ENCODE assay signal across 22 mouse cellular contexts in genomic region chr1:15996341-15996740, GRCm38 (mm10).
"Had no signal": no experiment of that assay in that cellular context is flagged by ENCODE, and none has a peak within 500 bp of the region (broad histone marks: within the 10 kb centered on the region; RNA-seq: fewer than 3 reads in every experiment).

No protein-coding gene starts in this region.

- H3K27me3 ChIP-seq: kidney, embryonic 15.5 days; limb, embryonic 13.5 days; liver, embryonic 12.5 days; liver, embryonic 15.5 days; neural tube, embryonic 13.5 days; stomach, embryonic 15.5 days had no signal

- H3K9me3 ChIP-seq: kidney, embryonic 15.5 days; limb, embryonic 10.5 days; limb, embryonic 13.5 days; liver, embryonic 12.5 days; liver, embryonic 15.5 days; neural tube, embryonic 13.5 days; stomach, embryonic 15.5 days had no signal

- H3K4me3 ChIP-seq: kidney, embryonic 15.5 days; limb, embryonic 10.5 days; limb, embryonic 13.5 days; liver, embryonic 12.5 days; liver, embryonic 15.5 days; myocyte; neural tube, embryonic 13.5 days; stomach, embryonic 15.5 days had no signal

- H3K4me2 ChIP-seq: kidney, embryonic 15.5 days; limb, embryonic 13.5 days; liver, embryonic 12.5 days; liver, embryonic 15.5 days; midbrain, embryonic 11.5 days; neural tube, embryonic 13.5 days; stomach, embryonic 15.5 days had no signal

- H3K4me1 ChIP-seq: kidney, embryonic 15.5 days; limb, embryonic 10.5 days; liver, embryonic 12.5 days; liver, embryonic 15.5 days; stomach, embryonic 15.5 days had no signal

- DNase-seq: kidney, adult 11 months; kidney, adult 8-10 months; kidney, postnatal 10 days; kidney, postnatal 36 days; layer of hippocampus, postnatal 36 days; liver; lung, adult 18-20 months; lung, postnatal 14 days; lung, postnatal 4 days; retina, postnatal 1 day; right cerebral cortex, postnatal 25 days; spleen, adult 18-20 months; thymus, postnatal 25 days had no signal

- H3K36me3 ChIP-seq: kidney, embryonic 15.5 days; limb, embryonic 10.5 days; limb, embryonic 13.5 days; liver, embryonic 12.5 days; liver, embryonic 15.5 days; neural tube, embryonic 13.5 days; stomach, embryonic 15.5 days had no signal

- H3K27ac ChIP-seq: kidney, embryonic 15.5 days; limb, embryonic 10.5 days; limb, embryonic 13.5 days; liver, embryonic 12.5 days; liver, embryonic 15.5 days; neural tube, embryonic 13.5 days; stomach, embryonic 15.5 days had no signal

- H3K9ac ChIP-seq: kidney, embryonic 15.5 days; limb, embryonic 13.5 days; liver, embryonic 12.5 days; liver, embryonic 15.5 days; neural tube, embryonic 13.5 days; stomach, embryonic 15.5 days had no signal

- ATAC-seq: liver, embryonic 12.5 days had no signal
